Mouse (Mus musculus): ENCODE measurements at regions not wholly inside any gene's neighbourhood (a gene's known extent, or its start where the extent isn't known, plus 50 kb on each side); places are given as distances from the start of the nearest gene placed in this dataset.
A peak's percentile ranks its signal among the peaks of the same experiment; 100 is the strongest.

DNA sequence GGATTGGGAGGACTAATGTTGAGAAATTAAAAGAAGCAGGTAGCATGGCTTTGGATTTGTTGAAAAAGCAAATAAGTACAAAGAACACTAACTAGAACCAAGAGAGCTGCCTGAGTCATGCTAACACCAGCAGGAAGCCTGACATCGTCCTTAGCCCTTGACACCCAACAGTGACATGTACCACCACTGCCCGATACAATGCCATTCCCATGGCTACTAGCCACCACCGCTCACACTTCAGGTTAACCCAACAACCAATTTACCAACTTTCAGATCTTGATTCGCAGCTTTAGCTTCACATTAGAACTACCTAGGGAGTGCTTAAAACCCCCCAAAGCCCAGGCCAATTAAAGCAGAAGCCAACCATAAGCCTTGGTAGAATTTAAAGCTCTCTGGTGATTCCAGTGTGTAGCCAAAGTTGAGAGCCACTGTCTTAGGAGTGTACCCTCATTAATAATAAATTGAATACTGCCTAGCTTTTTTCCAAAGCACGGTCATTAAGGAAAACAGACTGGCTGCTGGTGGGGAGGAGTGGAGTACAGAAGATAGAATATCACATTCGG, 96.2 kb upstream of the Fyn start:
- Histone ChIP-seq H3K27me3 (no peaks in the 10 kb centered on the region), H3K4me2 (no peak overlapping the region), H3K9ac (no peak overlapping the region), H3K4me3 (no peak overlapping the region), H3K4me1 (replicated peaks) (peaks cover 16% of the 10 kb centered on the region; the same call in 1 of the 2 replicates), H3K36me3 (no peaks in the 10 kb centered on the region), H3K9me3 (no peaks in the 10 kb centered on the region), H3K27ac (replicated peaks) (no peak overlapping the region)
- peak; percentile 75; the same call in 1 of the 2 replicates for ATAC-seq (ENCODE audit: low read depth)
- 46% methylated on average over 6 of the region's 6 CpGs for WGBS

DNA sequence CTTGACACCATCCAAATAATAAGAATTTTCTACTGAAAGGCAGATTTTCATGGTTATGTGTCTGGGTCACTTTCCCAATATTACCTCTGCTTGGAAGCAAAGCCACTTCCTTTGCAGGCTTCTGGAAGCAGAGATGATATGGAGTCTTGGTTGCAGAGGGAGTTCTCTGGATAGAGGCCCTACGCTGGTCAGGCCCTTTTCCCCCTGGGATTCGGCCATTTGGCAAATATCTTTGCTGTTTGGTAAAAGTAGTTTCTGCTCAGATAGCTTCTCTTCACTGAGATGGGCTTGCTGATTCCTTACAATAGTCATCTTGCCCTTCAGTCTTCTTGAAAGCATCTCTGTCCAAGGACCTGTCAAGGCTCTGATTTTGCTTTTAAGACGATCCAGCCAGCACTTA, 98.2 kb upstream of the Fyn start:
- no peak overlapping the region for H3K4me2 ChIP-seq
- H3K4me1 ChIP-seq (replicated peaks), result peaks cover 29% of the 10 kb centered on the region
- no peak overlapping the region for H3K27ac ChIP-seq (replicated peaks)
- H3K36me3 ChIP-seq, result no peaks in the 10 kb centered on the region
- ATAC-seq (ENCODE audit: low read depth), result no peak
- H3K9me3 ChIP-seq, result no peaks in the 10 kb centered on the region
- WGBS, result 95% methylated on average over 3 of the region's 3 CpGs
- H3K27me3 ChIP-seq, result no peaks in the 10 kb centered on the region
- H3K4me3 ChIP-seq, result no peak overlapping the region
- no peak overlapping the region for H3K9ac ChIP-seq

DNA sequence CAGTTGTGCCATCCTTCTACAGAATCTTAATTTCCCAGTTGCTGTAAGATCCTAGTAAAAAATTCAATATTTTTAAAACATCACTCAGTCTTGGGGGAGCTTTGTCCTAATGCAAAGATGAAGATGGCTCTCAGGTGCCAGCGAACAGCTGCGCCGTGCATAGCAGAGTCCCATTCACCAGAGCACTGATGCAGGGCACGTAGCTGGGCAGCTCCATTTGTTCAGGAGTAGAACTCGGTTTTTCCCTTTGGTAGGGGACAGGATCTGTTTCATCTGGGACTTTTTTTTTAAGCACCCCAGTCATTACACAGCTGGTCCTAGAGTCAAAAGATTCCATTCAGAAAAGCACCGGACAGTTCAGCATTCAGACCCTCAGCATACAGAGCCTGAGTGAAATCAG, 101.4 kb upstream of the Fyn start:
- WGBS, result 75% methylated on average over 6 of the region's 6 CpGs
- Histone ChIP-seq H3K4me2 (no peak overlapping the region), H3K36me3 (no peaks in the 10 kb centered on the region), H3K4me1 (replicated peaks) (peaks cover 28% of the 10 kb centered on the region), H3K9me3 (no peaks in the 10 kb centered on the region), H3K4me3 (no peak overlapping the region), H3K27me3 (no peaks in the 10 kb centered on the region), H3K27ac (replicated peaks) (peak overlapping the region; percentile 52; the same call in 1 of the 2 replicates), H3K9ac (no peak overlapping the region)
- ATAC-seq (ENCODE audit: low read depth), result no peak

DNA sequence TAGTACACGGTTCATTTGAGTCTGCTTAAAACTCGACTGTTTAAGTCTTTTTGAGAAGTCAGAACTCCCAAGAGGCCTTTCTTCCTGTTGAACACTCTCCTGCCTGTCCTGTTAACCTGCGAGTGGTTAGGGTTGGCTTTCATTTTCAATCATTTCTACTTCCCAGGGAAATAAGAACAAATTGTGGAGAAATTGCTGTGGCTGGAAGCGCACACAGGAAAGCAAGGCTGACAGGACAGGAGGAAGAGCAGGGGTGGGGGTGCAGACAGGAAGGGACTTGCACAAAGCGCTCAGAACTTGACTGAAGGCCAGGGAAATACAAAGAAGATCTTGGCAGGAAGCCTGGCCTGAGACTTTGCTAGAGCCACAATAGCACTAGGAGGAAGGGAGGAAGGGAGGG, 102.2 kb upstream of the Fyn start:
- no peak overlapping the region for H3K4me3 ChIP-seq
- no peaks in the 10 kb centered on the region for H3K27me3 ChIP-seq
- H3K4me1 ChIP-seq (replicated peaks), result peaks cover 34% of the 10 kb centered on the region
- 39% methylated on average over 5 of the region's 5 CpGs for WGBS
- peak overlapping the region; percentile 54; the same call in 1 of the 2 replicates for H3K27ac ChIP-seq (replicated peaks)
- no peak overlapping the region for H3K4me2 ChIP-seq
- no peaks in the 10 kb centered on the region for H3K36me3 ChIP-seq
- no peaks in the 10 kb centered on the region for H3K9me3 ChIP-seq
- peak; percentile 79 for ATAC-seq (ENCODE audit: low read depth)
- H3K9ac ChIP-seq, result 0 out of 2 replicates have a peak overlapping the region, but pooled peaks have one; percentile 17

DNA sequence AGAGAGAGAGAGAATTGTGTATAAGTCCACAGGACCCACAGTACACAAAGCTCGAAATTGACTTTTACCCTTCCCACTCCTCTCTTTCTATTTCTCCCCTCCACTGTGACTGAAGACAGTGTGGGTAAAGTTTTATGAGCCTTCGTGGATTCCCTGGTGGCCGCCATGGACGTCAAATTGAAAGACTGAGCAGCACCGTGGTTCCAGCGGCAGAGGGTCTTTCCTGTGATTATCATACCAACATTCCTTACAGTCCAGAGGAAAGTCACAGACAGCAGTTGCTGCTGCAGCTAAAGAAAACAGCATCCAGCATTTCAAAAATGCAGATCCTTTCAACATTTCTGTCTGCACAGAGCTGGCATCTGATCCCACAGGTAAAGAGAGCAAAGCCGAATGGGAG, 98.9 kb upstream of the Ccn6 start:
- Histone ChIP-seq H3K27me3 (no peaks in the 10 kb centered on the region), H3K4me3 (no peak overlapping the region), H3K36me3 (no peaks in the 10 kb centered on the region), H3K4me2 (no peak overlapping the region), H3K9me3 (no peaks in the 10 kb centered on the region), H3K9ac (no peak overlapping the region), H3K27ac (replicated peaks) (peak overlapping the region; percentile 71; the same call in 1 of the 2 replicates), H3K4me1 (replicated peaks) (peaks cover 42% of the 10 kb centered on the region)
- WGBS, result 37% methylated on average over 7 of the region's 7 CpGs
- ATAC-seq (ENCODE audit: low read depth), result no peak

DNA sequence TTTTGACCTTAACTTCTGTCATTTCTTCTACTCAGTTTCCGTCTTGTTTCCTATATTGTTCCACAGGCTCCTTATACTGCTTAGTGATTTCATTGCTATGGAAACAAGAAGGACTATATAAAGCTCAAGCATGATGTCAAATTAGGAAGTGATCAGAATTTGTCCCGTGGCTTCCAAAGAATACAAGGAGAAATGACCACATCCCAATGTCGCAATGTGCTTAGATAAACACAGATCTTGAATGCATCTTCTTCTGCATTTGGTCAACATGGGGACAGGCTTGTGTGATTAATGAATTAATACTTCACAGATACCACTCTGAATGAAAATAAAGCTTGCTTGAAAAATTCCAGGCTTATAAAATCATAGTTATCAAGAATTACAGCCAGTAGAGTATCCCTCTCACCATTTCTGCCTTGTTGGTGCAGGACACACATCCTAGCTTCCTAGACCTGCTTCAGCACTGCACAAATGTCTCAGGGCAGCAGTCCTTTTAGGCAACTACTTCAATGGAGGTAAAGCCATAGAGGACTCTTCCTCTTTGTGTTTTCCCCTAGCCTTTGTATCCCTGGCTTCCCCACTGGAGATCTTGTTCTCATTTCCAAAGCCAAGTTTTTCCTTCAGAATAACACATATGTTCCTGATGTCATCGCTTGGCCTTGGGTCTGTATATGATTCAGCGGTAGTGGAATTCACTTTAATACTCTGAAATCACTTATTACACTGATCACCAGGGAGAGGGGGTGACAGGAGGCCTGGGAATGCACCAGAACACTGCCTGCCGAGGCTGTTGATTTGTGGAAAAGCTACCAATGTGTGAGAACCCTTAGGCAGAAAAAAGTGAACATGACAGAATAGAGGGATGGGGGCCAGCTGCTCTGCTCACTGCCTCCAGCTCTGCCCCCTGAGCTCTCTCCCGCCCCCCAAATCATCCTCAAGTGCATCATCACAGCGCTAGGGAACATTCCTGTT, 97.9 kb upstream of the Ccn6 start:
- H3K27ac ChIP-seq (replicated peaks), result peak overlapping the region; percentile 71
- no peak overlapping the region for H3K4me2 ChIP-seq
- H3K36me3 ChIP-seq, result no peaks in the 10 kb centered on the region
- peak; percentile 52 for ATAC-seq (ENCODE audit: low read depth)
- no peaks in the 10 kb centered on the region for H3K9me3 ChIP-seq
- H3K9ac ChIP-seq, result no peak overlapping the region
- no peak overlapping the region for H3K4me3 ChIP-seq
- H3K4me1 ChIP-seq (replicated peaks), result peaks cover 35% of the 10 kb centered on the region
- 59% methylated on average over 8 of the region's 8 CpGs for WGBS
- H3K27me3 ChIP-seq, result no peaks in the 10 kb centered on the region

DNA sequence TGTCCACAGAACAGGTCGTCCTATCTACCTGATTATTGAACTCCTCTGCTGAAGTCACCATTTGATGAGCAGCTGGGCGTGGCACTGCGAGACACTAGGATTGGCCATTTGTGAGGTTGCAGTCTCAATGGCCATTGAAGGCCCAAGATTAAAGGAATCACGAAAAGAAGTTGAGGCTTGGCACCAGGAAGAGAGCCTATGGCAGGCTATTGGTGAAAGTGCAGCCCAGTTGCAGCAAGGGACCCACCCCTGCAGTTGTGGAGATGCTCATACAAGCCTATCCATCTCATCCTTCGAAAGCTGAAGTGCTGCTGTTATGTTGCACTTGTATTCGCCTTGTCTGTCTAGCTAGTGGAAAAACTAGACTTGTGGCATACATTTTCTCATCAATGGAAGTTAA, 96.5 kb upstream of the Ccn6 start:
- no peak overlapping the region for H3K4me2 ChIP-seq
- no peak for ATAC-seq (ENCODE audit: low read depth)
- peaks cover 29% of the 10 kb centered on the region for H3K4me1 ChIP-seq (replicated peaks)
- H3K27me3 ChIP-seq, result no peaks in the 10 kb centered on the region
- no peak overlapping the region for H3K27ac ChIP-seq (replicated peaks)
- WGBS, result 90% methylated on average over 6 of the region's 6 CpGs
- H3K9me3 ChIP-seq, result no peaks in the 10 kb centered on the region
- H3K4me3 ChIP-seq, result no peak overlapping the region
- H3K36me3 ChIP-seq, result no peaks in the 10 kb centered on the region
- H3K9ac ChIP-seq, result no peak overlapping the region

DNA sequence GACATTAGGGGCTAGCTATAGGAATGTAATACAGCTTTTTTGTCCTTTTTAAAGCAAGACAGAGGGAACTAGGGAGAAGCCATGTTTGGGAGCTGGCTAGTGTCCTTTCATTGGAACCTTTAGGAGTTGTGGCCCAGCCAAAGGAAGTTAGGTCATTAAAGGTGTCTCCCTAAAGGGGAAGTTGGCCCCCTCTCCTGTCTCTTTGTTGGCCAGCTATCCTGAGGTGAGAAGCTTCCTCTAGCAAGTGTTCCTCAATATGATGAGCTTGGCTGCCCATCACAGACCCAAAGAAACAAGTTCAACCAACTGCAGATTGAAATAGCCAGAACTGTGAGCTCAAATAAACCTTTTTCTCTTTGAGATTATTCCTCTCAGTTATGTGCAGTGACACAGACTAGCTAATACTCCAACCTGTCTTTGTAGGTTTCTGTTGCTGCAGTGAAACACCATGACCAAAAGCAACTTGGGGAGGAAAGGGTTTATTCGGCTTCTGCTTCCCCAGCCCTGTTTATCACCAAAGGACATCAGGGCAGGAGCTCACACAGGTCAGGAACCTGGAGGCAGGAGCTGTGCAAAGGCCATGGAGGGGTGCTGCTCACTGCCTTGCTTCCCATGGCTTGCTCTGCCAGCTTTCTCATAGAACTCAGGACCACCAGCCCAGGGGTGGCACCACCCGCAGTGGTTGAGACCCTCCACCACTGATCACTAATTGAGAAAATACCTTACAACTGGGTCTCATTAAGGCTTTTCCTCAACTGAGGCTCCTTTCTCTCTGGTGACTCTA, 94.0 kb upstream of the Ccn6 start:
- Histone ChIP-seq H3K4me2 (no peak overlapping the region), H3K4me1 (replicated peaks) (peaks cover 19% of the 10 kb centered on the region), H3K9ac (no peak overlapping the region), H3K27me3 (no peaks in the 10 kb centered on the region), H3K27ac (replicated peaks) (no peak overlapping the region), H3K4me3 (no peak overlapping the region), H3K9me3 (no peaks in the 10 kb centered on the region), H3K36me3 (no peaks in the 10 kb centered on the region)
- ATAC-seq (ENCODE audit: low read depth), result no peak
- WGBS, result 97% methylated on average over 2 of the region's 2 CpGs

DNA sequence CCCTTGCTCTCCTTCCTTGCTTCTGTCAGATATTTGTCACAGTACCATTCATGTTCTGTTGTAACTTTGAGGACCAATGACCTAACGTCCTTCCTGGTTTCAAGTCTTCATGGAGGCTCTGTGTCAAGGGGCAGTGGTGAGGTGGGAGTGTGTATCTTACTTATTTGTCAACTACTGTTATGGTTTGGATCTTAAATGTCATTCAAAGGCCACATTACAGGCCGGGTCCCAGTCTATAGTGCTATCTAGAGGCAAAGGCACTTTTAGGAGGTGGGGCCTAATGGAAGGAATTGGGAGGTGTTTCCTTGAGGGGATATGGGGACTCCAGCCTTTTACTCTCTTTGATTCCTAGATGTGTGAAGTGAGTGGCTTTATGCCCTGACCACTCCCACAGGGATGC, 91.0 kb upstream of the Ccn6 start:
- H3K4me1 ChIP-seq (replicated peaks), result no peaks in the 10 kb centered on the region
- no peak overlapping the region for H3K9ac ChIP-seq
- 77% methylated on average over 2 of the region's 2 CpGs for WGBS
- no peak overlapping the region for H3K4me2 ChIP-seq
- H3K4me3 ChIP-seq, result no peak overlapping the region
- no peaks in the 10 kb centered on the region for H3K9me3 ChIP-seq
- no peak overlapping the region for H3K27ac ChIP-seq (replicated peaks)
- ATAC-seq (ENCODE audit: low read depth), result no peak
- H3K27me3 ChIP-seq, result no peaks in the 10 kb centered on the region
- no peaks in the 10 kb centered on the region for H3K36me3 ChIP-seq

DNA sequence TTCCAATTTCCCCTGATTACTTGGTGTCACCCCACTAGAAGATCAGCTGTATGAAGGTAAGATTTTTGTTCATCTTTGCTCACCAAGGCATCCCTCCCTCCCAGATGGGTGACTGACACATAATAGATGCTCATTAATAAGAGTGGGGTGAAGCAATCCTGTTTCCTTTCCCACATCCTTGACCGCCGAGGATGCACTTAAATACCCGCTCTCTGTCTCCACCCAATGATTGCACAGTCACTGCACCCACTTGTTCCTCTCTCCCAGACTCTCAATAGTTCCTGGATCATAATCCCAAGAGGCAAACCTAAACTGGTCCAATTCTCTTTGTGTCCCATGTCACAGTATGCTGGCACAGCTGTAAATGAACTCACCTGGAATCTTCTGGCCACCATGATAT, 86.4 kb upstream of the Ccn6 start:
- H3K4me2 ChIP-seq, result no peak overlapping the region
- H3K4me3 ChIP-seq, result no peak overlapping the region
- WGBS, result 90% methylated on average over 3 of the region's 3 CpGs
- no peaks in the 10 kb centered on the region for H3K36me3 ChIP-seq
- H3K9ac ChIP-seq, result no peak overlapping the region
- H3K9me3 ChIP-seq, result no peaks in the 10 kb centered on the region
- H3K27me3 ChIP-seq, result no peaks in the 10 kb centered on the region
- no peaks in the 10 kb centered on the region for H3K4me1 ChIP-seq (replicated peaks)
- H3K27ac ChIP-seq (replicated peaks), result no peak overlapping the region
- ATAC-seq (ENCODE audit: low read depth), result no peak

DNA sequence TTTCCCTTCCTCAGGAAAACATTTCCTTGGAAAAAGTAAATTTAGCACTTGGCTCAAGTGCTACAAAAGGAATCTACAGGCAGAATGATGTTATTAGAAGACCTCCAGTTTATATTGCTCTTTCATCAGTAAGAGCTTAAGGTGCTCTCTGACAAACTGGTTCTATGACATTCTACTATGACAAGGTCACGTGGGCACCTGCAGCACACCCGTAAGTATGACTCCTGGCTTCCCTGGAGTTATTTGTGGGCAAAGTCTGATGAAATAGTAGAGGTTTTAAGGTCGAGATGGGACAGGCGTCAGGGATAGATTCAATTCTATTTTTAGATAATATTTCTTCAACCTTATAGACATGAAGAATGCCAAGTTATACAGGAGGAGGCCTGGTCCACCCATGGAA, 84.9 kb upstream of the Ccn6 start:
- Histone ChIP-seq H3K27me3 (no peaks in the 10 kb centered on the region), H3K4me2 (no peak overlapping the region), H3K9me3 (no peaks in the 10 kb centered on the region), H3K27ac (replicated peaks) (no peak overlapping the region), H3K4me3 (no peak overlapping the region), H3K9ac (no peak overlapping the region), H3K4me1 (replicated peaks) (no peaks in the 10 kb centered on the region), H3K36me3 (no peaks in the 10 kb centered on the region)
- no peak for ATAC-seq (ENCODE audit: low read depth)
- 86% methylated on average over 4 of the region's 4 CpGs for WGBS

DNA sequence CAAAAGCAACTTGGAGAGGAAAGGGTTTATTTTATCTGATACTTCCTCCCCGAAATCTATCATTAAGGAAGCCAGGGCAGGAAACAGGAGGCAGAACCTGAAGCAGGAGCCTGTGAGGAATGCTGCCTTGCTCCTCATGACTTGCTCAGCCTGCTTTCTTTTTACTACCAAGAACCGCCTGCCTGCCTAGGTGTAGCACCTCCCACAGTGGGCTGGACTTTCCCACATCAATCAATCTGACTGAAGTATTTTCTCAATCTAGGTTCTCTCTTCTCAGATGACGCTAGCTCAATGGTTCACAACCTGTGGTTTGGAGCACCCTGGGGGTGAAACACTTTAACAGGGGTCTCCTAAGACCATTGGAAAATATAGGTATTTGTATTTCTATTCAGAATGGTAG, 83.4 kb upstream of the Ccn6 start:
- Histone ChIP-seq H3K4me3 (no peak overlapping the region), H3K27ac (replicated peaks) (no peak overlapping the region), H3K4me2 (no peak overlapping the region), H3K9ac (no peak overlapping the region), H3K4me1 (replicated peaks) (no peaks in the 10 kb centered on the region), H3K9me3 (no peaks in the 10 kb centered on the region), H3K36me3 (no peaks in the 10 kb centered on the region), H3K27me3 (no peaks in the 10 kb centered on the region)
- ATAC-seq (ENCODE audit: low read depth), result no peak
- 63% methylated on average over 3 of the region's 3 CpGs for WGBS
